Mouse (Mus musculus): ENCODE measurements around the gene Rbck1.
"Not testable (repeated sequence)": the region's sequence is repeated elsewhere in the genome, so short reads cannot be mapped to it uniquely, and the experiment has no call there.

Rbck1 gene

DNA sequence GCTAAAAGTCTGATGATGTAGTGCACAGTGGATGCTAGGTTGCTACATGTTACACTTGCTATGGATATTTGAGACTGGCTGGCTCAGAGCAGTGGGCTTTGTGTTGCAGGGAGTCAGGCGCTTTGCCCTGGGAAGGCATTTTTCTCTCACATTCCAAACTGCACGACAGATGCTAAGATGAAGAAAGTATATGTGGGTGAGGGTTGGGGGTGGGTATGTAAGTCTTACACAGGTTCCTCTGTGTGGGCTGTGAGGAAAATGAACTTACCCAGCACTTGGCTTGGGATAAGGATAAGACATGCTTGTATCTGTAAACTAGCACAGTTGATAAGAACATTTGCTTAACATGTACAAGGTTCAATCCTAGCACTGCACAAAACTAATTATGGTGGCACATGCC is 29.6 kb downstream of the Rbck1 start:
- DNase-seq (ENCODE audit: low read depth, low spot score) = peak; percentile 73

DNA sequence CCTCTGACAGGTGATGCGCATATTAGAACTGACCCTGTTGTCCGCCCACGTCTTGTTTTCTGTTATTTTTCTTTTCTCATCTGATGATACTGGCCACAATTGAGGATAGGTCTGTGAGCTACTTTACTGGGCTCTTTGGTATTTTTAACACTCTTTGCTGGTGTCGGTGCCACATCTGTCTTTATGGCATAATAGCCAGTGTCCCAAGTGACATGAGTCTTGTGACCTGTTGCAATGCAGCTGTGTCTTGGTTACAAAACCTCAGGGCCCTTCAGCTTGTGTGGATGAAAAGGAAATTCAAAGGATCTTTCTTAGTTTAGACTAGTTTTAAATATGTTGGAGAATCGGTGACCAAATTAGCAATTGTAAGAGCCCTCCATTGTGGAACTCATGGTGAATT is 37.9 kb downstream of the Rbck1 start:
- no peak for DNase-seq (ENCODE audit: low read depth, low spot score)

DNA sequence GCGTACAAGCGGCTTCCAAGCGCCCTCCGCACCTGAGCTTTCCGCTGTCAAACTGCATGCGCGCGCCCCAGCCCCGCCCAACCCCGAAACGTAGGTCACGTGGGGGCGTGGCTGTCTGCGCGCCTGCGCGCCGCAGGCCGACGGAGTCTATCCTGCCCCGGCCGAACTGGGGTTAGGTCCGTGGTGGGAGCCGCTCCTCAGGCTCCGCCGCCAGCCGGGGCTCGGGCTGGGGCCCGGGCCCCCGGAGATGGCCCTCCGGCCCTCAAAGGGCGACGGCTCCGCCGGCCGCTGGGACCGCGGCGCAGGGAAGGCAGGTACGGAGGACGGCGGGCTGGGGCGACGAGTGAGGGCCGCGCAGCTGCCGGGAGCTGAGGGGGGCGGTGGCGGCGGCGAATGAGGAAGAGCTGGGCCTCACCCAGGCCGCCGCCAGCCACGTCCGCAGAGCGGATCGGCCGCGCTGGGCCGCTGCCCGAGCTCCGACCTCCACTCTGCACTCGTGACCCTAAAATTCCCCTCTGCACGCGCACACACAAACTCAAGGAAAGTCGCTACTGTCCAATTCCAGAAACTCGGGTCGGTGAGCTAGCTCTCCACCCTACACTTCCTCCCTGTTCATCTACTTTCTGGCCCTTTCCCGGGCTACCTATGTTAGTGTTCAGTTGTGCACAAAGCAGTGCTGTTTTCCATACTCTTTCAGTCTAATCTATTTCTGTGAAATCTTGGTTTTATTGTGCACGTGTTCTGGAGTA is 38.6 kb downstream of the Rbck1 start, which contains the start of gene Tbc1d20:
TSS of gene Tbc1d20 (plus strand) at position 102 of the 749 bp plus-strand sequence.
- peak; percentile 96 for DNase-seq (ENCODE audit: low read depth, low spot score)

DNA sequence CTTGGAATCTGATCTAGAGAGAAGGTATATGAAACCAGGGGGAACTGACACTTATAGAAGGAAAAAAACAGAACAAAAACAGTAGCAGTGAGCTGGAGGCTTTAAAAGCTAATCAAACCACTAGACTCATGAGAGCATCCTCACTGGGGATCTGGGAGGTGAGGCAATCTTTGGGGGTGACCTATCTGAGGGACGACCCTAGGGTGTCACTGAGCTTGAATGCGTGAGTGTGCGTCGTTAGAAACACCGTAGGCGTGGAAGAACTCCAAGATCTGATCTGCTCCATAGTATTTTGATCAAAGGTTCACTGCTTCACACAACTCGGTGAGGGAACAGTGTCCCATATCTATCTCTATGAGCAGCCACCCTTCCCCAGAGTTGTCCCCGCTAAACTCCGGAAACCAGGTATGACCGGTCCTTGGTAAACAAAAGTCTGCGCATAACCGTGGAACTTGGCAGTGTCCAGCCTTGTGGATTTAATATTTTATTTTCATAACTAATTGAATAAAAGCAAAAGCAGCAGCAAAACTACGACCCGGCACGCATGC is 39.2 kb downstream of the Rbck1 start:
- DNase-seq (ENCODE audit: low read depth, low spot score) = no peak

DNA sequence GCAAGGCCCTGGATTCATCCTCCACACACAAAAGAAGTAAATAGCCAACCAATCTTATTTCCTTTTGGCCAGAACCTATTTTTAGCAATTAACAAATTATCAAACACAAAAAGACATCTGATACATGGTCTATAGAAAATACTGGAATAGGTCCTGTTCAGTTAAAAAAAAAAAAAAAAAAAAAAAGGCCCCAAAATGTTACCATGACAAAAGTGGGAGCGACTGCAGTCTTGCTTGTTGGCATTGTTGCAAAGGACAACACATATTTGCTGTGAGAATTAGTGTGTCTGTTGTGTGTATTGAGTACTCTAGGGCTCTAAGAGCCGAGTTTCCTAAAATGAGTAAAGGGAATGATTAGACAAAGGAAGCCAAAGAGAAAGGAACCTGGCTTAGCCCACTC is 40.0 kb downstream of the Rbck1 start:
- DNase-seq (ENCODE audit: low read depth, low spot score) = no peak

DNA sequence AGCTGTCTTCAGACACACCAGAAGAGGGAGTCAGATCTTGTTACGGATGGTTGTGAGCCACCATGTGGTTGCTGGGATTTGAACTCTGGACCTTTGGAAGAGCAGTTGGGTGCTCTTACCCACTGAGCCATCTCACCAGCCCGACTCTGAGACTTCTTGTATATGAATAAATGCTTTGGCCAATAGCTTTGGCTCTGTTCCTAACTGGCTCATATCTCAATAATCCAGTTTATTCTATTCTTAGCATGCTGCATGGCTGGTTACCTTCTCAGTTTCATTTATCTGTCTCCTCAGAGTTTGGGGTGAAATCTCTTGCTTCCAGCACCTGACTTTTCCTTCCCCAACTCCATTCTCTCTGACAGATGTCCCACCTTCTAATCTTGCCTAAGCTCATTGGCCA is 42.8 kb downstream of the Rbck1 start:
- not testable (repeated sequence) for DNase-seq (ENCODE audit: low read depth, low spot score)

DNA sequence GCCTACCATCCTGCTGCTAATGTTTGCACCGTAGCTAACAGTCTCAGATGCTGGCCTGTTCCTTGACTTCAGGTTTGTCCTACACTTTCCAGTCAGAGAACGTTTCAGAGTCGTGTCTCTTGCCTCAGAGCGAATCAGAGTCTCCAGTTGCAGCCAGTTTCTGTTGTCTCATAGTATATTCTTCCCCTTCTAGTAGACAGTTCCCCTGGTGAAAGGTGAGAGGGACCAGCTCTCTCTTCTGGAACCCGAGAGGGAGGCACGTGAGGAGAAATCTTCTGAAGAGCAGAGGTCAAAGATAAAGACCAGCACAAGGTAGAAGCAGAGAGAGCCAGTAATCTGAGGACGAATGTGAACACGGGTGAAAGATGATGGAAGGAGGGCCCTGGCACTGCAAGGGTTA is 44.4 kb downstream of the Rbck1 start:
- DNase-seq (ENCODE audit: low read depth, low spot score) = no peak

DNA sequence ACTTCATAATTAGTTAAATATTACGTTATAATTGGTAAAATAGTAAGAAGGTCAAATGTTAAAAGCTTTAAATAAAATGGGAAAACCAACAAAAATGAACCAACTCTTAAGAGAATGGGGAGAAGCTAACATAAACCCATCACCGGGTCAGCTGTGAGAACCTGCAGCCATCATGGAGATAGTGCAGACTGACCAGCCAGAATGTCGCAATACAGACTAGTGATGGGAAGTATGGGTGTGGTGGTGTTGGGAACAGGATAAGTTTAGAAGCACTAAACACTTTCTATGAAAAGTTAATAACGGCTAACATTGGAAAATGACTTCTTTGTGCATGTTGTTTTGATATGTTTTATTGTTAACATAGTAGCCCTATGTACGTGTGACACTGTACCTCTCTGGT is 44.9 kb downstream of the Rbck1 start:
- DNase-seq (ENCODE audit: low read depth, low spot score) = no peak

DNA sequence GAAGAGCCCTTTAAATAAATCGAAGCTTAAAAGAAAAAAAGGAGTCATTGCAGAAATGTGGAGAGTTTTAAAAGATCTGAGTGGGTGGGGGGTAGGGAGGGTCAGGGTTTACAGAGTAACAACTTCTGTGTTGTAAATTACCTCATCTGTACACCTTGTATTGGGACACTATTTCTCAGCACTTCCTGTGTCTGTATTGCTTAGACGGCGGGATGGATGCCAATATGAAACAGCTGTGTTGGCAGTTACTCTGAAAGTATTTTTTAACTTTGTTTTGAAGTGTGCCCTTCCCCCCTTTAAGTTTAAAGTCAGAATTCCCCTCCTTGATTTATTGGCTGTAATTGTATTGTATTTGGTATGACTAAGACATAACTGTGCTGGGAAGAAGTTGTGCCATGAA is 51.0 kb downstream of the Rbck1 start:
- no peak for DNase-seq (ENCODE audit: low read depth, low spot score)

DNA sequence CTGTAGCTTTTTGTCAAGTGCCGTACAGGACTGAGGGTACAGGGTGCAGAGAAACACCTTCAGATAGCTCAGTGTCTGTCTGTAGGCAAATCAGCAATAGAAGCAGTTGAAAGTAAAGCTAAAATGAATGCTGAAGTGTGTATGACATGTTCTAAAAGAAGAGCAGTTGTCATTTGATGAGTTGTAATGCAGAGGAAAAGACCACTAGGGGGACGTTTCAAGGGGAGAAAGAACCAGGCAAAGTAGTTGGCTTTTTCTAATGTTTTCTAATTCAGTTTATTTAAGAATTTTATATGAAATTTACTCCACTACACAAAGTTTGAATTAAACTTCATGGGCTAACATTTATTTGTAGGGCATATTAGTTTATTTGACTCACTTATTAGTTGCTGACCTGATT is 58.8 kb downstream of the Rbck1 start:
- no peak for DNase-seq (ENCODE audit: low read depth, low spot score)
